Mouse (Mus musculus) erythroblast, embryonic 14.5 days (primary cell): ENCODE measurements around the gene Efr3b. TPM values are rescaled to one million over a fixed set of nuclear protein-coding genes. Genes with fewer than 3 reads are reported as not detected.

Experiments used
- H3K27me3 ChIP-seq: 2 replicates; pipeline ENCODE4 v1.6.1; 2012; ENCODE audit warnings: inconsistent platforms; ENCODE audit not compliant: control insufficient read depth
- H3K36me3 ChIP-seq: 2 replicates; pipeline ENCODE4 v1.6.1; 2012; ENCODE audit warnings: mild to moderate bottlenecking, inconsistent platforms; ENCODE audit not compliant: control insufficient read depth
- H3K4me1 ChIP-seq: 2 replicates; pipeline ENCODE4 v1.6.1; 2012; ENCODE audit warnings: inconsistent platforms; ENCODE audit not compliant: control insufficient read depth
- H3K4me3 ChIP-seq: replicated peaks from 2 replicates; pipeline ENCODE3; 2012; ENCODE audit warnings: moderate library complexity, mild to moderate bottlenecking, inconsistent platforms
- H3K9me3 ChIP-seq: 2 replicates; pipeline ENCODE4 v1.6.1; 2012; ENCODE audit warnings: low read length, inconsistent platforms, mixed read lengths; ENCODE audit not compliant: control insufficient read depth
- GATA1 ChIP-seq: IDR thresholded peaks from 2 replicates; pipeline ENCODE4 v1.6.1; 2012; ENCODE audit warnings: low read length, inconsistent platforms, mixed read lengths
- TAL1 ChIP-seq: IDR thresholded peaks from 3 replicates; pipeline ENCODE4 v1.6.1; 2012; ENCODE audit warnings: low read length, inconsistent platforms, mixed read lengths
- polyA plus RNA-seq: library from polyadenylated mRNA; stranded (reverse); fragments of >175 nt; gene quantifications from 2 replicates; pipeline ENCODE4 v1.2.3, GENCODE M21; 2012

Efr3b gene
- polyA plus RNA-seq, result not detected in 2 replicates

GRCm38 (mm10) chr12:4038061-4039041 is at the start of gene Efr3b:
Gene Efr3b, minus strand, starts transcription at chr12:4038915.
- H3K4me3 ChIP-seq, result peak within 1 kb of the TSS; percentile 42
- H3K27me3 ChIP-seq, result peaks cover 56% of the 10 kb centered on the region
- H3K36me3 ChIP-seq, result no peaks in the 10 kb centered on the region
- H3K9me3 ChIP-seq, result no peaks in the 10 kb centered on the region
- TF ChIP-seq TAL1 (no peak), GATA1 (no peak)
- H3K4me1 ChIP-seq, result peaks cover 8% of the 10 kb centered on the region

- TF ChIP-seq GATA1, result no peak
- no peak for TF ChIP-seq TAL1
- Histone ChIP-seq H3K36me3 (peaks cover 15% of the 10 kb centered on the region), H3K4me1 (peaks cover 22% of the 10 kb centered on the region), H3K4me3 (no peak overlapping the region), H3K27me3 (no peaks in the 10 kb centered on the region), H3K9me3 (no peaks in the 10 kb centered on the region)
Observed at GRCm38 (mm10) chr12:4083441-4083840, 44.7 kb upstream of the Efr3b start.

- Histone ChIP-seq H3K27me3 (peaks cover 5% of the 10 kb centered on the region), H3K36me3 (peaks cover 11% of the 10 kb centered on the region), H3K4me1 (peaks cover 22% of the 10 kb centered on the region), H3K9me3 (no peaks in the 10 kb centered on the region), H3K4me3 (peak within 1 kb of the TSS; percentile 77)
- TF ChIP-seq TAL1 (no peak), GATA1 (no peak)
Observed at GRCm38 (mm10) chr12:4082132-4083001, 43.7 kb upstream of the Efr3b start, which contains the start of gene Dnajc27. Gene Dnajc27, plus strand, starts transcription at chr12:4082583.

- Histone ChIP-seq H3K9me3 (no peaks in the 10 kb centered on the region), H3K27me3 (peaks cover 7% of the 10 kb centered on the region), H3K4me1 (peaks cover 22% of the 10 kb centered on the region), H3K36me3 (no peaks in the 10 kb centered on the region), H3K4me3 (no peak overlapping the region)
- TF ChIP-seq TAL1, result no peak
- TF ChIP-seq GATA1, result no peak
Observed at GRCm38 (mm10) chr12:4080311-4080710, 41.6 kb upstream of the Efr3b start.

- H3K36me3 ChIP-seq, result no peaks in the 10 kb centered on the region
- no peaks in the 10 kb centered on the region for H3K9me3 ChIP-seq
- TF ChIP-seq GATA1 (no peak), TAL1 (no peak)
- H3K4me3 ChIP-seq, result no peak overlapping the region
- peaks cover 15% of the 10 kb centered on the region for H3K4me1 ChIP-seq
- peaks cover 7% of the 10 kb centered on the region for H3K27me3 ChIP-seq
Observed at GRCm38 (mm10) chr12:4078069-4078468, 39.4 kb upstream of the Efr3b start.

- Histone ChIP-seq H3K9me3 (no peaks in the 10 kb centered on the region), H3K36me3 (no peaks in the 10 kb centered on the region), H3K4me3 (no peak overlapping the region), H3K27me3 (peaks cover 7% of the 10 kb centered on the region), H3K4me1 (no peaks in the 10 kb centered on the region)
- no peak for TF ChIP-seq GATA1
Observed at GRCm38 (mm10) chr12:4076383-4076782, 37.7 kb upstream of the Efr3b start.

GRCm38 (mm10) chr12:4075407-4075806 is 36.7 kb upstream of the Efr3b start:
- H3K4me3 ChIP-seq, result no peak overlapping the region
- peaks cover 7% of the 10 kb centered on the region for H3K27me3 ChIP-seq
- no peaks in the 10 kb centered on the region for H3K4me1 ChIP-seq
- H3K36me3 ChIP-seq, result no peaks in the 10 kb centered on the region
- no peaks in the 10 kb centered on the region for H3K9me3 ChIP-seq
- TF ChIP-seq TAL1 (no peak), GATA1 (no peak)

- Histone ChIP-seq H3K27me3 (peaks cover 4% of the 10 kb centered on the region), H3K4me3 (no peak overlapping the region), H3K36me3 (no peaks in the 10 kb centered on the region), H3K9me3 (no peaks in the 10 kb centered on the region), H3K4me1 (peaks cover 3% of the 10 kb centered on the region)
- TF ChIP-seq GATA1, result no peak
Observed at GRCm38 (mm10) chr12:4071671-4072070, 33.0 kb upstream of the Efr3b start.

GRCm38 (mm10) chr12:4068551-4068950 is 29.8 kb upstream of the Efr3b start:
- Histone ChIP-seq H3K36me3 (no peaks in the 10 kb centered on the region), H3K9me3 (no peaks in the 10 kb centered on the region), H3K4me1 (peaks cover 22% of the 10 kb centered on the region), H3K27me3 (peaks cover 3% of the 10 kb centered on the region), H3K4me3 (no peak overlapping the region)
- TF ChIP-seq GATA1 (no peak), TAL1 (no peak)
